In the genomic region with DNA sequence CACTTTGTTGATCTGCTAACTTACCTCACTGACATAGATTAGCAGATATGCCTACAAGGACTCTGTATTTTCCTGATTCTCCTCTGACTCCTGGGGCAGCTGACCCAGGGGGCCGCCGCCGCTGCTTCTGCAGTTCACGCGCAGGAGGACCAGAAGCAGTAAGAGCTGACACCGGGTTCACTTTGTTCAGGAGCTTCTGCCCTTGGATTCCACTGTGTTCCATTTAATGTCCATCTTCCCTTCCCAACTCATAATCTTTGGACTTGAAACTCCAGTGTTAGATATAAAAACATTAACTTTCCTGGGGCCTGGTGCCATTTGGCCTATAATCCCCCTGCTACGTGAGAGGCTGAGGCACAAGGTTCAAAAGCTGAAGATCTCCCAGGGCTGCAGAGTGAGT, we compare ENCODE assay signal across 39 mouse cellular contexts. TPM values are rescaled to one million over a fixed set of nuclear protein-coding genes. Genes with fewer than 3 reads are reported as not detected.
DNase-seq lines count a peak whose midpoint lies in the region; ATAC-seq and TF ChIP-seq lines count a peak whose summit lies in the region.
"Had no signal": no experiment of that assay in that cellular context is flagged by ENCODE, and none has a peak within 500 bp of the region (broad histone marks: within the 10 kb centered on the region; RNA-seq: fewer than 3 reads in every experiment).

No protein-coding gene starts in this region.

- no peaks in the 10 kb centered on the region for H3K27me3 ChIP-seq in intestine, embryonic 16.5 days (replicated peaks; ENCODE audit: control insufficient read depth, insufficient read depth, low read length)
- no peaks in the 10 kb centered on the region for H3K27me3 ChIP-seq in intestine, embryonic 15.5 days (replicated peaks)
- H3K27me3 ChIP-seq in embryonic facial prominence, embryonic 15.5 days: no peaks in the 10 kb centered on the region
- H3K27me3 ChIP-seq: forebrain, embryonic 15.5 days; lung, embryonic 15.5 days; midbrain, embryonic 15.5 days; neural tube, embryonic 15.5 days had no signal

- H3K4me3 ChIP-seq in intestine, embryonic 16.5 days (ENCODE audit: low read length): peak overlapping the region; percentile 28; the same call in 1 of the 2 replicates
- H3K4me3 ChIP-seq in intestine, embryonic 15.5 days (replicated peaks): no peak overlapping the region
- H3K4me3 ChIP-seq in layer of hippocampus, adult 2 months: no peak overlapping the region
- H3K4me3 ChIP-seq in embryonic facial prominence, embryonic 15.5 days (replicated peaks): no peak overlapping the region
- H3K4me3 ChIP-seq: forebrain, embryonic 15.5 days; hindbrain, embryonic 10.5 days; left cerebral cortex, adult 2 months; lung, embryonic 15.5 days; midbrain, embryonic 10.5 days; midbrain, embryonic 15.5 days; neural tube, embryonic 15.5 days had no signal

- peak overlapping the region; percentile 74 for H3K27ac ChIP-seq in intestine, embryonic 16.5 days (ENCODE audit: low read length)
- no peak overlapping the region for H3K27ac ChIP-seq in intestine, embryonic 15.5 days
- peak overlapping the region; percentile 51 for H3K27ac ChIP-seq in layer of hippocampus, adult 2 months
- peak overlapping the region; percentile 58 for H3K27ac ChIP-seq in embryonic facial prominence, embryonic 15.5 days (replicated peaks)
- H3K27ac ChIP-seq: forebrain, embryonic 15.5 days; hindbrain, embryonic 10.5 days; left cerebral cortex, adult 2 months; lung, embryonic 15.5 days; midbrain, embryonic 10.5 days; midbrain, embryonic 15.5 days; neural tube, embryonic 15.5 days had no signal

- H3K4me1 ChIP-seq in intestine, embryonic 16.5 days (ENCODE audit: control insufficient read depth, insufficient read depth, low read length): peaks cover 6% of the 10 kb centered on the region
- H3K4me1 ChIP-seq in intestine, embryonic 15.5 days (replicated peaks): peaks cover 3% of the 10 kb centered on the region; the same call in 1 of the 2 replicates
- H3K4me1 ChIP-seq in embryonic facial prominence, embryonic 15.5 days: peaks cover 16% of the 10 kb centered on the region

- H3K9me3 ChIP-seq in intestine, embryonic 16.5 days (ENCODE audit: control insufficient read depth, low read length): no peaks in the 10 kb centered on the region
- no peaks in the 10 kb centered on the region for H3K9me3 ChIP-seq in intestine, embryonic 15.5 days
- no peaks in the 10 kb centered on the region for H3K9me3 ChIP-seq in embryonic facial prominence, embryonic 15.5 days (replicated peaks)
- H3K9me3 ChIP-seq: forebrain, embryonic 15.5 days; hindbrain, embryonic 10.5 days; lung, embryonic 15.5 days; midbrain, embryonic 10.5 days; neural tube, embryonic 15.5 days had no signal

- DNase-seq in layer of hippocampus, adult 2 months (ENCODE audit: low spot score in 2 of 2): no peak
- DNase-seq in layer of hippocampus, postnatal 25 days (ENCODE audit: extremely low spot score in 1 of 2, low spot score in 1 of 2): no peak
- DNase-seq in kidney, postnatal 10 days: peak; percentile 43
- DNase-seq in layer of hippocampus, adult 9-11 months: no peak
- DNase-seq: adrenal gland, postnatal 25 days; cerebellum, adult 18-20 months; cerebellum, postnatal 10 days; heart, postnatal 14 days; retina, postnatal 1 day; right cerebral cortex, postnatal 14 days; thymus, postnatal 4 days had no signal

- H3K9ac ChIP-seq in intestine, embryonic 16.5 days (ENCODE audit: low read depth, low read length): 0 out of 2 replicates have a peak overlapping the region, but pooled peaks have one; percentile 53
- H3K9ac ChIP-seq in intestine, embryonic 15.5 days: no peak overlapping the region
- H3K9ac ChIP-seq in embryonic facial prominence, embryonic 15.5 days: no peak overlapping the region
- H3K9ac ChIP-seq: forebrain, embryonic 15.5 days; lung, embryonic 15.5 days; midbrain, embryonic 15.5 days; neural tube, embryonic 15.5 days had no signal

- no peaks in the 10 kb centered on the region for H3K36me3 ChIP-seq in intestine, embryonic 16.5 days (ENCODE audit: control insufficient read depth, insufficient read depth, low read length)
- H3K36me3 ChIP-seq in intestine, embryonic 15.5 days: no peaks in the 10 kb centered on the region
- no peaks in the 10 kb centered on the region for H3K36me3 ChIP-seq in embryonic facial prominence, embryonic 15.5 days
- H3K36me3 ChIP-seq: forebrain, embryonic 15.5 days; hindbrain, embryonic 10.5 days; lung, embryonic 15.5 days; midbrain, embryonic 10.5 days; midbrain, embryonic 15.5 days; neural tube, embryonic 15.5 days had no signal

- ATAC-seq in intestine, embryonic 16.5 days: no peak
- ATAC-seq in intestine, embryonic 15.5 days: no peak
- ATAC-seq in embryonic facial prominence, embryonic 15.5 days (ENCODE audit: insufficient number of reproducible peaks, low FRiP score, low TSS enrichment, low read depth): no peak
- no peak for ATAC-seq in activated CD4-positive, CD25-positive, alpha-beta regulatory T cell, adult 4 months
- ATAC-seq: forebrain, embryonic 15.5 days; hindbrain, embryonic 16.5 days; midbrain, embryonic 15.5 days had no signal

- 74% methylated on average over 7 of the region's 7 CpGs for WGBS in intestine, embryonic 16.5 days
- 72% methylated on average over 7 of the region's 7 CpGs for WGBS in intestine, embryonic 15.5 days
- WGBS in embryonic facial prominence, embryonic 15.5 days: 59% methylated on average over 7 of the region's 7 CpGs

- TF ChIP-seq CTCF in layer of hippocampus, adult 2 months (conservative IDR thresholded peaks at IDR 0.05): no peak

- H3K4me2 ChIP-seq in intestine, embryonic 16.5 days (ENCODE audit: low read depth, low read length): no peak overlapping the region
- no peak overlapping the region for H3K4me2 ChIP-seq in intestine, embryonic 15.5 days (replicated peaks)
- H3K4me2 ChIP-seq in embryonic facial prominence, embryonic 15.5 days (replicated peaks): no peak overlapping the region
- H3K4me2 ChIP-seq: forebrain, embryonic 15.5 days; lung, embryonic 15.5 days; midbrain, embryonic 15.5 days; neural tube, embryonic 15.5 days had no signal

RNA-seq across cellular contexts. Expression of a gene that starts 4.0 kb away (rescaled TPM):
- 138 and 160 TPM in 2 replicates for polyA plus RNA-seq in intestine, embryonic 16.5 days (2015; fragmentation: Nextera tagmentation; extraction: Ambion mirVana)
- 98.6 and 110 TPM in 2 replicates for polyA plus RNA-seq in intestine, embryonic 15.5 days (2015; fragmentation: Nextera tagmentation; extraction: Ambion mirVana)
- total RNA-seq in layer of hippocampus, adult 2 months (2021): 10 to 100 TPM; 46.0 to 46.7 TPM
- total RNA-seq in layer of hippocampus, postnatal 25 days (2021): 10 to 100 TPM; 55.5 to 66.7 TPM
- 67.3 and 69.3 TPM in 2 replicates for polyA plus RNA-seq in embryonic facial prominence, embryonic 15.5 days (2015; fragmentation: Nextera tagmentation; extraction: Ambion mirVana)
- 10 to 100 TPM; 37.7 to 47.8 TPM for polyA plus RNA-seq in activated CD4-positive, CD25-positive, alpha-beta regulatory T cell, adult 4 months (2017; shearing (Covaris generic))

RNA-seq across cellular contexts. Expression of a gene that starts 15.9 kb away (rescaled TPM):
- 9.5 and 9.7 TPM in 2 replicates for polyA plus RNA-seq in intestine, embryonic 16.5 days (2015; fragmentation: Nextera tagmentation; extraction: Ambion mirVana)
- polyA plus RNA-seq in intestine, embryonic 15.5 days (2015; fragmentation: Nextera tagmentation; extraction: Ambion mirVana): 12.5 and 12.6 TPM in 2 replicates
- 10 to 100 TPM; 72.3 to 78.8 TPM for total RNA-seq in layer of hippocampus, adult 2 months (2021)
- 10 to 100 TPM; 84.8 to 92.4 TPM for total RNA-seq in layer of hippocampus, postnatal 25 days (2021)
- 13.3 and 14.6 TPM in 2 replicates for polyA plus RNA-seq in embryonic facial prominence, embryonic 15.5 days (2015; fragmentation: Nextera tagmentation; extraction: Ambion mirVana)
- polyA plus RNA-seq in activated CD4-positive, CD25-positive, alpha-beta regulatory T cell, adult 4 months (2017; shearing (Covaris generic)): 1 to 10 TPM; 3.0 to 3.1 TPM

RNA-seq across cellular contexts. Expression of a gene that starts 22.8 kb away (rescaled TPM):
- 41.2 and 46.4 TPM in 2 replicates for polyA plus RNA-seq in intestine, embryonic 16.5 days (2015; fragmentation: Nextera tagmentation; extraction: Ambion mirVana)
- polyA plus RNA-seq in intestine, embryonic 15.5 days (2015; fragmentation: Nextera tagmentation; extraction: Ambion mirVana): 44.6 and 49.8 TPM in 2 replicates
- total RNA-seq in layer of hippocampus, adult 2 months (2021): 10 to 100 TPM; 23.4 to 25.5 TPM
- 10 to 100 TPM; 15.4 to 26.6 TPM for total RNA-seq in layer of hippocampus, postnatal 25 days (2021)
- polyA plus RNA-seq in embryonic facial prominence, embryonic 15.5 days (2015; fragmentation: Nextera tagmentation; extraction: Ambion mirVana): 52.3 and 59.1 TPM in 2 replicates
- polyA plus RNA-seq in activated CD4-positive, CD25-positive, alpha-beta regulatory T cell, adult 4 months (2017; shearing (Covaris generic)): 10 to 100 TPM; 90.4 to 96.2 TPM

RNA-seq across cellular contexts. Expression of a gene that starts 23.2 kb away (rescaled TPM):
- 3.1 and 3.6 TPM in 2 replicates for polyA plus RNA-seq in intestine, embryonic 16.5 days (2015; fragmentation: Nextera tagmentation; extraction: Ambion mirVana)
- polyA plus RNA-seq in intestine, embryonic 15.5 days (2015; fragmentation: Nextera tagmentation; extraction: Ambion mirVana): 3.9 and 4.3 TPM in 2 replicates
- 1 to 10 TPM; 8.5 to 8.9 TPM for total RNA-seq in layer of hippocampus, adult 2 months (2021)
- 10 to 100 TPM; 11.2 to 12.4 TPM for total RNA-seq in layer of hippocampus, postnatal 25 days (2021)
- polyA plus RNA-seq in embryonic facial prominence, embryonic 15.5 days (2015; fragmentation: Nextera tagmentation; extraction: Ambion mirVana): 10.3 and 15.2 TPM in 2 replicates
- polyA plus RNA-seq in activated CD4-positive, CD25-positive, alpha-beta regulatory T cell, adult 4 months (2017; shearing (Covaris generic)): 1 to 10 TPM in 1 of 2 experiments, not detected in 1; 1.3 TPM

RNA-seq across cellular contexts. Expression of a gene that starts 30.6 kb away (rescaled TPM):
- not detected in 2 replicates for polyA plus RNA-seq in intestine, embryonic 16.5 days (2015; fragmentation: Nextera tagmentation; extraction: Ambion mirVana)
- polyA plus RNA-seq in intestine, embryonic 15.5 days (2015; fragmentation: Nextera tagmentation; extraction: Ambion mirVana): not detected in 2 replicates
- total RNA-seq in layer of hippocampus, adult 2 months (2021): not detected
- total RNA-seq in layer of hippocampus, postnatal 25 days (2021): not detected
- not detected in 2 replicates for polyA plus RNA-seq in embryonic facial prominence, embryonic 15.5 days (2015; fragmentation: Nextera tagmentation; extraction: Ambion mirVana)
- not detected for polyA plus RNA-seq in activated CD4-positive, CD25-positive, alpha-beta regulatory T cell, adult 4 months (2017; shearing (Covaris generic))
- total RNA-seq: adrenal gland, adult 18-20 months; adrenal gland, postnatal 25 days; common myeloid progenitor, adult 5-6 weeks; gastrocnemius, adult 8-10 months; gastrocnemius, postnatal 4 days; heart, postnatal 14 days; layer of hippocampus, postnatal 10 days; left cerebral cortex, adult 2 months; left cerebral cortex, postnatal 25 days; megakaryocyte progenitor cell, adult 5-6 weeks had no signal
- polyA plus RNA-seq: forebrain, embryonic 15.5 days; frontal cortex, adult 2 months; heart, embryonic 14.5 days; hindbrain, embryonic 10.5 days; hindbrain, embryonic 16.5 days; large intestine, adult 2 months; limb, embryonic 14.5 days; liver, embryonic 16.5 days; lung, embryonic 15.5 days; midbrain, embryonic 10.5 days; midbrain, embryonic 15.5 days; neural tube, embryonic 15.5 days; small intestine, adult 2 months; stomach, embryonic 14.5 days; testis, adult 2 months; thymus, postnatal 0 days had no signal
